Mouse (Mus musculus): Measurements from ENCODE around the gene Spen.
"Not testable (repeated sequence)": the region's sequence is repeated elsewhere in the genome, so short reads cannot be mapped to it uniquely, and the experiment has no call there.

Gene Spen

DNA sequence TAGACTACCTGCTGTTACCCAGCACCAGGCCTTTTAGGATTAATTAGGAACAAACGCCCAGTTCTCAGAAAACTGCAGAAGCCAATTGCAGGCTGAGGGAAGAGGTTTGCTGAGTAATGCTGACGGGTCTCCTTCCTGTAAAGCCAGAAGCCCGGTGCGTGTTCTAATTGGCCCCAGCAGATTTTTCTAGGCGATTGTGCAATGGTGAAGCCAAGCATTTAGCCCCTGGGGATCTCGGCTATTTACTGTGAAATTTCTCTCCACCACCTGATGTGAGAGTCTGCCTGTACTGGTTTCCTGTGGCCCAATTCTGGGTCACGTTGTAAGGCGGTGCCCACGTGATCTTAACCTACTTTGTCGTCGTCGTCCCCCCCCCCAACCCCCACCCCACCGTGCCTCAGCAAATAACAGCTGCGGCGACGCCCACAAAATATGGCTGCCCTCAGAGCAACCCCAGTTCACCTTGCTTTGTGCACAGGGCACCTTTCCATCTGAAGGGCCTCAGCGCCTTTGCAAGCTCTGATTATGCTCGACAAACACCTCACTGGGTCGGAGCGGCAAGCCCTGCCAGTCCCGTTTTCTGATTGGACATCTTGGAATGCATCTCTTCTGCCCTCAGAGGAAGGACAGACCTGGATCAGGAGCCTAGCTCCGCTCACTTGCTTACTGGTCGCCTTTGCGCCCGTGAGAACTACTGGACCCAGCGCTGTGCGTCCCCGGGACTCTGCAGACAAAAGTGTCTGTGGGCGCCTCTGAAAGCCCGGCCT lies 20.9 kb upstream of the Spen start:
- peak; percentile 65 for DNase-seq (ENCODE audit: low spot score)

DNA sequence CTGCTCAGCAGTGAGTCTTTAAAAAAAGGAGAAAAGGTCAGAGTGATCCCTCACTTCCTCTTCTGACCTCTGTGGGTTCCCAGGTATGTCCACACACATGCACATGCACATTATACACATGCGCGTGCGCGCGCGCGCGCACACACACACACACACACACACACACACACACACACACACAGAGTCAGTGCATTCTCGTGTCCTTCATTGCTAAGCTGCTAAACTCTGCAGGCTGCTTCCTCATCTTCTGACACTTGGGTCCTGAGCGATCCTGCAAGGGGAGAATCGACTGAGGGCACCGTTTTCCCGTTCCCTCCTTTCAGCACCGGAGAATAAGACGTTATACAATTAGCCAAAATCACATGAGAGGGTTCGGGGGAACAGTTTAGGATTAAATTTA lies 20.3 kb upstream of the Spen start:
- peak; percentile 23 for DNase-seq (ENCODE audit: low spot score)

DNA sequence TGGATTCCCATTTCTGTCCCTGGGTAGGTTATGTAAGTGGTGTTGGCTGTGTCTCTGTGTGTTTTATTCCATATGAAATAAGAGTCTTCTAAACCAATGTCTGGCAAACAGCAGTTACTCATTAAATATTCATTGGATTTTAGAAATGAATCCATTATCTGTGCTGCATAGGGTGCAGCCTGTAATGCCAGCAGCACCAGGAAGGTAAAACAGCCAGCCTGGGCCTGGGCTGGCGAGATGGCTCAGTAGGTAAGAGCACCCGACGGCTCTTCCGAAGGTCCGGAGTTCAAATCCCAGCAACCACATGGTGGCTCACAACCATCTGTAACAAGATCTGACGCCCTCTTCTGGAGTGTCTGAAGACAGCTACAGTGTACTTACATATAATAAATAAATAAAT lies 17.8 kb upstream of the Spen start:
- DNase-seq (ENCODE audit: low spot score) = not testable (repeated sequence)

DNA sequence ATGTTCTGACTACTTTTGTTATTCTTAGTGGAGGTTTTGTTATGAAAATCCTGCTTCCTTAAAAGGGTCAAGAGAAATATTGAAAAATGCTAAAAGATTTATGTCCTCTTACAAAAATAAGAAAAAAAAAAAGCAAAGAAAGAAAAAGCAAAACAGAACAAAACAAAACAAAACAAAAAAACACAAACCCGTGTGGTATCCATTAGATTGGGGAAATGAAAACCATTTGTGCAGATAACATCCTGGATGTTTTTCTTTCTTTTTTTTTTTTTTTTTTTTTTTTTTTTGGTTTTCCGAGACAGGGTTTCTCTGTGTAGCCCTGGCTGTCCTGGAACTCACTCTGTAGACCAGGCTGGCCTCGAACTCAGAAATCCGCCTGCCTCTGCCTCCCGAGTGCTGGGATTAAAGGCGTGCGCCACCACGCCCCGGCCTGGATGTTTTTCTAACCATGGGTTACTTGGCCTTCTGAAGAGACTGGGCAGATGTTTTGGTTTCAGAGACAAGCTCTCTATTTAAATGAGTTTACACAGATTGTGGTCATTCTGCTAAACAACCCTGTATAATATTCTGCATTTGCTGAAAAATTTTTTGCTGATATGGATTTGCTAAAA lies 16.0 kb upstream of the Spen start:
- DNase-seq (ENCODE audit: low spot score) = not testable (repeated sequence)

DNA sequence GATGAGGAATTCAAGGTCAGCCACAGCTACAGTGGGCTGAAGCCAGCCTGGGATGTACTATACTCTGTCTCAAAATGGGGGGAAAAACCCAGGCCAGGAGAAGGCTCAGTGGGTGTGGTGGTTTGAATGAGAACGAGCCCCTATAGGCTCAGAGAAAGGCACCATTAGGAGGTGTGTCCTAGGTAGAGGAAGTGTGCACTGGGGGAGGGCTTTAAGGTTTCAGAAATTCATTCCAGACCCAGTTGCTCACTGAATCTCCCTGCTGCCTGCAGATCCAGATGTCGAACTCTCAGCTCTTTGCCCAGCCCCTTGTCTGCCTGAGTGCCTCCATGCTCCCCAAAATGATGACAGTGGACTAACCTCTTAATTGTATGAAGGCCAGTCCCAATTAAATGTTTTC lies 14.1 kb upstream of the Spen start:
- peak; percentile 33 for DNase-seq (ENCODE audit: low spot score)

DNA sequence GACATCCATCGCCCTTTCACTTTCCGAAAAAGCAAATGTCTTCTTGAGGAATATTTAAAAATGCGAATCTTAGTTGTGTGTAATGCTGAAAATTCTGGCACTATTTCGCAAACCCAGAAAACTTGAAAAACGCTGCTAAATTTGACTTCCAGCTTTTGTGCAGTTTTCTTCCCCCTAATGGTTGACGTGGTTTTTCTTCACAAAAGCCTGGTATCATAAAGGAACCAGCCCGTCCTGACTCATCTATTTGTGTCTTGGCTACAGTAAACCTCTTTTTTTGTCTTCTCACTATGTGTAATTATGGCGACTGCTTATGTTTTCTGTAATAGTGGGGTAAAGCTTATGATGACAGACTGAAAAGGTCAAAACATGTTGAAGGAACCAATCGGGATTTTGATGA lies 8.9 kb upstream of the Spen start:
- DNase-seq (ENCODE audit: low spot score) = no peak

DNA sequence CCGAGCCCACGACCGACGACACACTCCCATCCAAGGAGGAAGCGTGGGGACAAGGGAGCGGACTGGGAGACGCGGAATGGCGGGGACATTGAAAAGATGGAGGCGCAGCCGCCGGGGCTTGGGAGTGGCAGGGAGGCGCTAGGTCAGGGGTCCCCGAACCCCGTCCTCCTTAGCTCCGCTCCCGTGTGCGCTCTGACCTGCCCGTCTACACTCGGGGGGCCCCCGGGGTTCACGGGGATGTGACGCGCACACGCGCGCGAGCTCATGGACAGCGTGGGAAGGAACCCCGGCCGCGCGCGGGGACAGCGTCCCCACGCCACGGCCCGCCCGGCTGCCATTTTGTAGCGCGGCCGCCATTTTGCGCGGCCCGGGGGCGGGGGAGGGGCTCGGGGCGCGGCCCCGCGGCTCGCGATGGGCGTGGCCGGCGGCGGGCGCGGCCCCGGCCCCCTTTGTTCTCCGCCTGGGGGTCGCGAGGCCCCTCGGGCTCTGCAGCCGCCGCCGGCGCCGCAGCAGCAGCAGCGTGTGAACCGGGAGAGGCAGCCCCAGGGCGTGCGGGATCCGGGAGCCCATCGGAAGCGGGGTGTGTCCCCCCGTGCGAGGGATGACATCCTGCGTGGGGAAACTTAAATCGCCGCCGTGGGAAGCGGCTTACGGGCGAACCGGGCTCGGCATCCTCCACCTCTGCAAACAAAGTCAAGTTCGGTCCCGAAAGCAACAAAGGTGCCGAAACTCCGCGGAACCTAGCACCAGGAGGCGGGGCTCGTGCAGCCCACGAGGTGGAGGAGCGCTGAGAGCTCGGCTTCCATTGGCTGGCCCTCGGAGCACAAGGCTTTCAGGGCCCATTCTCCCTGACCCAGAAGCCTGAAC lies 8.2 kb upstream of the Spen start:
- DNase-seq (ENCODE audit: low spot score) = peak; percentile 96

DNA sequence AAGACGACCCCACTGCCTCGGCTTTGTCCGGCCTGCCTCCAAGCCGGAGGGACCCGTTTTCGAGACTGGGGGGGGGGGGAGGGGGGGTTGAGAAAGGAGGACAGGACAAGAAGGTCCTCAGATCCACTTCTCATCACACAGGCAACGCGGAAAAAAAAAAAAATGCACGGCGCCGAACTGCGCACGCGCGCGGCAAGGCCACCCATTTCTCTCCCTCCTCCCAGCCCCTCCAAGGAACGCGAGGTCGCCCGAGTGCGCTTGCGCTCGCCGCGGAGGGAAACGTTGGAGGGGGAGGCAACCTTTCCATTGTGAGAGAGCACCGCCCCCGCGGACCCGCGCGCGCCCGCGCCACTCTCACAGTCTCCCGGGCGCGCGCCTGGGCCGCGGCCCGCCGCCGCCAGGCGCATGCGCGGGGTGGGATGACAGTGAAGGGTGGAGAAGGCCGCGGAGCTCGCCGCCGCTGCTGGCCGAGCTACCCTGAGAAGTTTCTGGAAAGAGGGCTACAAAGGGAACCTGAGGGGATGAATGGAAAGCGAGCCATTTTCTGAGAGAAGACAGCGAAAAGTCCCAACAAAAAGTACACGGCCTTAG lies 7.4 kb upstream of the Spen start:
- DNase-seq (ENCODE audit: low spot score) = peak; percentile 99

DNA sequence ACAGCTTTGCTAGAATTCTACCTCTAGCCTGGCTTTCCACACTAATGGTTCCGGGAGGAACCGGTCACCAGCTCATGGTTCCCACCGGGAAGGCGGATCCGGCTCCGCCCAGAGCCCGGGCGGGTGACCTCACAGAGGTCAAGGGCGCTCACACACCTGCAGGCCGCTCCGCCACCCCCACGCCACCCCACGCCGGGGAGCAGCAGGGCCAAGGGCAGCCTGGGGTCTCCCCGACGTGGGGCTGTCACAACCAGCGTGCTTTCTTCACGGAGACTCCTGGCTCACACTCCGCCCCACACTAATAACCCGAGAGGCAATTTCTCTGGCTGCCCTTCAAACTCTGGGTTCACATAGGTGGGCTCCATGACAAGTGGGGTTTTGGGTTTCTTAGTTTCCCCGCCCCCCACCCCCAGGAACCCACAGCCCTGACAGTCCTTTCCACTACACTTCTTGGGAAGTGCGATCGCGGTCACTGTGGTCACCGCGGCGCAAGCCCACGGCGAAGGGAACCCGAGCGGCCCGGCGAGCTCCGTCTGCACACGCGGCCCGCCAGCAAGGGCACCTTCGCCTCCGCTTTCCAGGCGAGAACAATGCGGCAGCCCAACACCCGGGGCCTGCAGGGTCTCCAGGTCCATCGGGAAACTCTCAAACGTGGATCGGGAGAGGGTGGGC lies 6.8 kb upstream of the Spen start:
- DNase-seq (ENCODE audit: low spot score) = peak; percentile 63

DNA sequence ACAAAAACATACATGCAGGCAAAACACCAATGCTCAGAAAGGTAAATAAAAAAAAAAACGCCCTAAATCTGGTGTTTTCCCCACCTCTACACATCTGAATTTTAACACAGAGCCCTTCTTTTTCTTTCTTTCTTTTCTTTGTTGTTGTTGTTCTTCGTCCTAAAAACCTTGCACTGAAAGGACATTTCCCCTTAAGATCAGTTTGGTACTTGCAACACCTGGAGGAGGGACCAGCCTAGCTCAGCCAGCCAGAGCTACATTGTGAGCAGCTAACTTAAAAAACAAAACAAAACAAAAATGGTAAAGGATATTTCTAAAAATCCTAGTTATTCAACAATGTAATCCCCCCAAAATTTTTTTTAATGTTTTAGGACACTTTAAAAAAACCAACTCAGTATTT lies 6.1 kb upstream of the Spen start:
- DNase-seq (ENCODE audit: low spot score) = no peak

DNA sequence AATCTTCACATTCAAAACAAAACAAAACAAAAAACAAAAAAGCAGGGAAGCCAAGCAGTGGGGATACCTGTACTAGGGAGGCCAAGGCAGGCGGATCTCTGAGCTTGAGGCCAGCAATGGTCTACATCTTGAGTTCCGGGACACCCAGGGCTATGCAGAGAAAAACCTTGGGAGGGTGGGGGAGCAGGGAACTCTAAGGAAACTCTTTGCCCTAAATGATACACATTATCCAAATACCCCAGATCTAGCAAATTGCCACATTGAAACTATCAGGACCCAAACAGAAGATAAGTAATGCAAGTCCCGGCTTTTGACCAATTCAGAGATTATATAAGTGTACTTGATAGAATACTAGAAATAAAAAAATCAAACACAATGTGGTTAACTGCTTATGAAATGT lies 5.2 kb upstream of the Spen start:
- DNase-seq (ENCODE audit: low spot score) = no peak

DNA sequence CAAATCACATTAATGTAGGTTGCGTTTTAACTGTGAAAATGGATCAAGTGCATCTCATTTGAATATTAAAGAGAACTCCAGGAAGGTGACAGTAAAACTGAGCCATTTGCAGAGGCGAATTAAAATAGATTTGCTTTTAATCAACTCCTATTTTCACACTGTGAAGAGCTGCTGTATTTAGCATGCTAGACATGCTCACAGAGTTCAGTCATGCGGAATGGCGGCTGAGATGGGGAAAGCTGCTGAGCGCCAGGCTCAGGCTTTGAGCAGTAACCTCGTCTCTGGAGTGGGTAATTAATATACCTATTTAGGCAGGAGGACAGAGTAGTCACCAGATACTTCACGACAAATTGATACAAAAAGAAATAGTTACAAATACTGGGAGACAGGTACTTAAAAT lies 3.5 kb upstream of the Spen start:
- DNase-seq (ENCODE audit: low spot score) = peak; percentile 63

DNA sequence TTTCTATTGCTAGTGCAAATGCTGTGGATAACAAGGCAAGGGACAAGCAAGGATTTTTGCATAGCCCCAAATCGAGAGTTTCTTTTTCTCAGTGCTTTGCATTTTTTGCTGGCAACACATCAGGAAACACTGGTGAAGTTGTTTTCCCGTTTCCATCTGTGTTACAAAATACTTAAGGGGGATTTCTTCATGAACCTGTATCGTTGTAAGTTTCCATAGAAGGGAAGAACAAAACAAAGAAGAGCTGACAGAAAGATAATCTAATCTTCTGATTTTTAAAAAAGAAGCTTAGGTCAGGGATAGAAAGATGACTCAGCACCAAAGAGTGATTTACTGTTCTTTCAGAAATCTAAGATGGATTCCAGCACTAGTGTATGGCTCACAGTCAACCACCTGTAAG lies 2.4 kb upstream of the Spen start:
- DNase-seq (ENCODE audit: low spot score) = no peak

DNA sequence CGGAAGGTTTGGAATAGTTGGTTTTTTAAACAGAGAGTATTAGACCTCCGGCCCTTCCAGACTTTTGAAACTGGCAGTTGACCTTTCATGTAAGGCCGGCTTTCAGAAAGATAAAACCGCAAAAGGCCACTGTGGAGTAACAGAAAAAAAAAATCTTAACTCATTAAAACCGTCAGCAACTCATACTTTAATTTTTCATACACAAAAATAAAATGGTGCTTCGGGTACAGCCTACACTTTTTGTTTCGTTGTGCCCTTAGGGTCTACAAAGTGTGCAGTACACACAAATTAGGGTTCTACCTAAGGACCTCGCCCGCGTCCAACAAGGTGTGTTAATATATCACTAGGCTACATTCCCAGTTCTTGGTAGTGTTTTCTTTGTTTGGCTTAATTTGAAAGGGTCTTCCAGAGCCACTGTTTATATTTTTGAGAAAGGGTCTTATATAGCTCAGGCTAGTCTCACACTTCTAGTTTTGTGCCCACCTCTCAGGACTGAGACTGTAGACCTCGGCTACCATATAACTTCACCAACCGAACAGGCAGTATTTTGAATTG lies 893 bp upstream of the Spen start:
- DNase-seq (ENCODE audit: low spot score) = no peak

DNA sequence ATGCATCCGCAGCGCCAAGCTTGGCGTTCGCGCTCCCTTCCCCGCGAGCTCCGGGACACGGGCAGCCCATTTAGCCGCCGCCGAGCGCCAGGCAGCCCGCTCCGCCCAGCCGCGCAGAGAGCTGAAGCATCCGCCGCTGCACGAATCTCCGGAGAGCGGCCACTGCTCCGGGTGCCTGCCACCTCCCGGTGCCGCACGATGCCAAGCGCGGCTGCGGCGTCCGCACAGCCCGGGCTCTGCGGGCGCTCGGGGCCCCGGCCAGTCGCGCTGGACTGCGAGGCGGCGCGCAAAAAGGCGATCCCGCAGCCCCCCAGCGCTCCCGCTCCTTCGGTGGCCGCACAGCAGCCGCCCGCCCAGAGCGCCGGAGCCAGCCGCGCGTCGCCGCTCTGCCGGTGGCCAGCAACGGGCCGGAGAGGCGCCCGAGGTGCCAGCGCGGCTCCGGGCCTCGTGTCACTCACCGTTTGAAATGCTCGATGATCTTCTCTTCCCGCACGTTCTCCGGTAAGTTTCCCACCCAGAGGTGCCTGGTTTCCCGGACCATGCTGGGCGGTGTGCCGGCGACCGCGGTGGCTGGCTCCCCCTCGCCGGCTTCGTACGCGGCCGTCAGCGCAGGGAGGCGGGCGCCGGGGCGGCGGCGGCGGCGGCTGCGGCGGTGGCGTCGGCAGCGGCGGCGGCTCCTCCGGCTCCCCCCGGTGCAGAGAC lies 540 bp downstream of the Spen start:
- DNase-seq (ENCODE audit: low spot score) = peak; percentile 37

DNA sequence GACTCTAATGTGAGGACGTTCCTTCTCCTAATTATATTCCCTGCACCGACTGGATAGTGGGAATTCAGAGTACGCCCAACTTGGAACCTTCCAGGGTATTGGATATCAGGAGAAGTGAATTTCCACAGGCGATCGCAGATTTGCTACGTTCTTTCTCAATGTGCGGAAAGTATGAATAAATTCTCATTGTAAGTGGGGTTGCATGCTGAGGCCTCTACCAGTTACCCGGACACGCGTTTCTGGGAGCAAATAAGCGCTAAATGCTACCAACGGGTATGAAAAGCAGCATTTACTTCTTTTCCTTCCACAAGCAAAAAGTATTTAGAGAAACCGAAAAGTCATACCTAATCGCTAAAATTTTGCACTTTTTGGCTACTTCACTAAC lies 1.2 kb downstream of the Spen start:
- DNase-seq (ENCODE audit: low spot score) = no peak

DNA sequence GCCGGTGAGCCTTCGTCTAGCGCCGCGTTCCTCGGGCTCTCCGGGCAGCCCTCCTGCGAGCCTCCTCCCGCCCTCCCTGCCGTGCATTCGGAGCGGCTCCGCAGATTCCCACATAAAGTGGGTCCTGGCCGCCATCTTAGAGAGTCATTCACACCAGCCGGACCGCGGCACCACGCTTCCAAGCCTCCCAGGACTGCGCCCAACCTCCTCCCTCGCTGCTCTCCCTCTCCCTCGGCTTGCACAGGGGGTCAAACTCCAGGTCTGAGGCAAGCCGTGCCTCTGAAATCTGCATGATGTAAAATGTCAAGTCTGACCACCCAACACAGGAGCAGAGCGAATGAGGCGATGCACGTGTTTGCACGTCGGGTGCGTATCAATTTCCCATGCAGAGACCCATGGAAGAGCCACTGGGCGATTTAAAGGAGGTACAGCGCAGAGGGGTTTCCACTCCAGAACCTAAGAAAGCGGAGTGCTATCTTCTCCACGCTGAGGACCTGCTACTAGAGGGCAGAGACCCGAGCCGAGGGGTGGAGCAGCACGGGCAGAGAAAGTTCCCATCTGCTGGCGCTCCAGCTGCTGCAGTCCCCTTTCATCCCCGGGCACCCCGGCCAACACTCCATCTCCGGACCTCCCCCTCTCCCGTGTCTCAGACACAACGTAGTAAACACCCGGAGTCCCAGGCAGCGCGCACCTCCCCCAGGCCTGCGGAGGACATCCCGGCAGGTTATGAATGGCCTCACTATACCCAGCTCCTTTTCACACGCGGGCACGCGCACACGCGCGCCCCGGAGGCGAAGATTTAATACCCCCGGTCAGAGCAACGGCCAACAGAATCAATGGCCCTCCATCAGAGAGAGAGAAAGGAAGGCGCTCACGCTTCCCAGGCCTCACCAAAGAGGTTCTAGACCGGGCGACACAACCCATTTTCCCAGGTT lies 1.8 kb downstream of the Spen start:
- DNase-seq (ENCODE audit: low spot score) = peak; percentile 83

DNA sequence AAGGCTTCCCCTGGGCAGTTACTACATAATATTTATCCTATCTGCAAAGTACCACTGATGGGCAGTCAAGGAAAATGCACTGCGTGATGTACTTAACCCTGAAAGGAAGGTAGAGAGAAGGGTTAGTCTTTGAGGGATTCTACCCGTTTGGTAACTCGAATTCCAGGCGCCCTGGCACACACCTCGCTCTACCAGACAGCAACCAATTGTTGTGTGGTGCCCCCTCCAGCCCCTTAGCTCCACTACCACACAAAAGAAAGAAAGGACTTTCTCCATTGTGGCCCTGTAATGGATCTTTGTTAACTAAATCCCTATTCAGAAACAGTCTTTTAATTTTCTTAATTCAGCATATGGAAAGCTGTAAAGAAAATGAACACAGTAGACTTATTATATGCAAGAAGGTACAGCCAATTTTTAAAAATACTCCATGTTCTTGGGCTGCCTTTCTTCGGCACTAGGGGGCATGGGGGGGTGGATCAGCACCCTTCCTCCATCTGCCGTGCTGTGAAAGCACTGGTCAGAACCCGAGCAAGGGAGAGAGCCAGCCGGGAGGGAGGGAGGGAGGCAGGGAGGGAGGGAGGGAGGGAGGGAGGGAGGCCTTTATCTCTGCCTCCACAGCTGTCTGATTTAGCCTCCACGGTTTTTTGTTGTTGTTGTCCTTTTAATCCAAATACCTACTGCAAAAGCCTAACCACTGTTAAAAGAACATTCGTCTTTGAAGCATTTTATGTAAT lies 3.3 kb downstream of the Spen start:
- DNase-seq (ENCODE audit: low spot score) = peak; percentile 55

DNA sequence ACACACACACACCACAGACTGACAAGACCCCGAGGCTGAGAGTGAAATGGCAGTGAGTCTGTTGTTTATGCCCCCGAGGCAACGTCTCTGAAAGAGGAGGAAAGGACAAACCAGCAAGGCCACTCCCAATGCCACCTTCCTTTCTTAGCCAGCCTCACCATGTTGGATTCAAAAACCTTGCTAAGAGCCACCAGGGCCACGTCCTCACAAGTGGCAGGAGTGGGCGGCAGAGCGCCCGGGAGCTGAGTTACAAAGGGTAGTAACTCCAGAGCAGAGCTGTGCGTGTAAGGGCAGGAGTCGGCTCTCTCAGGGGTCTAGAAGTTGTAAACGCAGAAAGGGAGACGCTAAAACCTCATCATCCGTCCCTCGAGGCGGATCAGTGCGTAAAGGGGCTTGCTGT lies 7.4 kb downstream of the Spen start:
- no peak for DNase-seq (ENCODE audit: low spot score)
